Comparison of ENCODE assay signal across 8 mouse cellular contexts in the genomic region with DNA sequence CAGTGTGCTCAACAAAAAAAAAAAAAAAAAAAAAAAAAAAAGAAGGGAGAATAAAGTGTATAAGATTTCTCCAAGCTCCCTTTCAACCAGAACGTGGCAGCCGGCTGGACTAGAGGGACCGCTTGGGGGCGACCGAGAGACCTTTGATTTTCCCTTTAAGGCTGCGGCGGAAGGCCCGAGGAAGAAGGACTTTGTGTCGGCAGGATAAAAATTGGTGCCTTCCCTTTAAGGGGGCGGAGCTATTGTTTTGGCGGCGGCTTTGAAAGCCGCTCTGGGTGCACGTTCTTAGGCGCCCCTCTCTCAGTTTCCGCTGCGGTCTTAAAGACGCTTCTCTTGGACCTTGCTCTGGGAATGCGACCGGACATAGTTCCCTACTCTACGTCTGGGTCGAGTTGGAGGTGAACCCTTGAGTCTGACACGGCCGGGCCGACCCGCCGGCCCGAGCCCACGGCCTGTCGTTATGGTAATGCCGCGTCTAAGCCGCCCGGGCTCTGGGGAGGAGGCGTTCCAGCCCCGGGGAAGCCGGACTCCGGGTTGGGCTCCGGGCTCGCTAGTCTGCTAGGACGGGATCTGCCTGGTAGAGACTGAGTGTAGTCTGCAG. TPM values are rescaled to one million over a fixed set of nuclear protein-coding genes. Genes with fewer than 3 reads are reported as not detected.
DNase-seq lines count a peak whose midpoint lies in the region; ATAC-seq and TF ChIP-seq lines count a peak whose summit lies in the region.

A gene (plus strand): TSS at position 253 of the 601 bp plus-strand sequence.

- no peak within 1 kb of the TSS for H3K27ac ChIP-seq in CH12.LX (ENCODE audit: insufficient read depth, low read depth)
- H3K27ac ChIP-seq in forebrain, embryonic 10.5 days, result peak within 1 kb of the TSS; percentile 88
- H3K27ac ChIP-seq in heart, embryonic 15.5 days, result peak within 1 kb of the TSS; percentile 14
- peak within 1 kb of the TSS; percentile 78 for H3K27ac ChIP-seq in liver, embryonic 13.5 days
- H3K27ac ChIP-seq in stomach, embryonic 14.5 days (ENCODE audit: low read length), result peak within 1 kb of the TSS; percentile 30; the same call in 1 of the 2 replicates

- TF ChIP-seq POLR2A in CH12.LX (IDR thresholded peaks at IDR 0.05; ENCODE audit: low read depth, low read length), result peak; percentile 89

- TF ChIP-seq CTCF in CH12.LX (conservative IDR thresholded peaks at IDR 0.05 in 1 of 2, IDR thresholded peaks at IDR 0.05 in 1 of 2; ENCODE audit: low read depth in 2 of 2, low read length in 2 of 2), result peak; percentile 39 to 87; a peak in 3 of 4 replicates

- peak; percentile 99 for DNase-seq in CH12.LX (ENCODE audit: extremely low read depth)
- DNase-seq in c-Kit-positive CD71-negative TER-119-negative erythroid progenitor cells, embryonic 14.5 days (ENCODE audit: low read depth), result peak; percentile 100
- peak; percentile 98 for DNase-seq in forebrain, embryonic 10.5 days (ENCODE audit: extremely low spot score, low spot score)
- peak; percentile 94 for DNase-seq in kidney, postnatal 14 days
- peak; percentile 93 for DNase-seq in liver, embryonic 13.5 days
- peak; percentile 86 to 93 for DNase-seq in natural killer cell, adult 2 months (ENCODE audit: low spot score in 2 of 2)

- H3K27me3 ChIP-seq in CH12.LX (replicated peaks), result peaks cover 11% of the 10 kb centered on the region
- peaks cover 18% of the 10 kb centered on the region for H3K27me3 ChIP-seq in forebrain, embryonic 10.5 days (ENCODE audit: poor library complexity, severe bottlenecking)
- no peaks in the 10 kb centered on the region for H3K27me3 ChIP-seq in heart, embryonic 15.5 days
- peaks cover 19% of the 10 kb centered on the region for H3K27me3 ChIP-seq in liver, embryonic 13.5 days
- no peaks in the 10 kb centered on the region for H3K27me3 ChIP-seq in stomach, embryonic 14.5 days (ENCODE audit: control insufficient read depth, insufficient read depth, low read length)

- H3K79me2 ChIP-seq in CH12.LX (replicated peaks; ENCODE audit: control insufficient read depth, extremely low read depth, insufficient read depth, poor library complexity, severe bottlenecking), result peaks cover 3% of the 10 kb centered on the region; the same call in 1 of the 2 replicates

- peak; percentile 19 for TF ChIP-seq RAD21 in CH12.LX (IDR thresholded peaks at IDR 0.05; ENCODE audit: low read depth, low read length)

- TF ChIP-seq EP300 in CH12.LX (IDR thresholded peaks at IDR 0.05; ENCODE audit: low read length), result no peak

- H3K4me3 ChIP-seq in CH12.LX (replicated peaks in 1 of 3; ENCODE audit: low read depth in 2 of 3, low read length in 2 of 3, poor library complexity in 1 of 3), result peak within 1 kb of the TSS; percentile 76 to 98 (median 78)
- peak within 1 kb of the TSS; percentile 91 for H3K4me3 ChIP-seq in forebrain, embryonic 10.5 days
- H3K4me3 ChIP-seq in heart, embryonic 15.5 days, result peak within 1 kb of the TSS; percentile 89
- peak within 1 kb of the TSS; percentile 86 for H3K4me3 ChIP-seq in liver, embryonic 13.5 days (replicated peaks)
- H3K4me3 ChIP-seq in stomach, embryonic 14.5 days (ENCODE audit: low read depth, low read length), result peak within 1 kb of the TSS; percentile 75

- 0 out of 2 replicates have a peak, but pooled peaks have one; percentile 38 for ATAC-seq in heart, embryonic 15.5 days (replicated peaks; ENCODE audit: insufficient number of reproducible peaks, insufficient read depth, low FRiP score, low read depth)
- ATAC-seq in liver, embryonic 13.5 days (ENCODE audit: low read depth), result peak; percentile 78
- ATAC-seq in stomach, embryonic 14.5 days (ENCODE audit: insufficient number of reproducible peaks, insufficient read depth, low FRiP score, low read depth), result peak; percentile 39; the same call in 1 of the 2 replicates

- H3K9ac ChIP-seq in CH12.LX (ENCODE audit: insufficient read depth, low read depth), result peak within 1 kb of the TSS; percentile 55
- H3K9ac ChIP-seq in heart, embryonic 15.5 days, result peak within 1 kb of the TSS; percentile 75
- peak within 1 kb of the TSS; percentile 90 for H3K9ac ChIP-seq in liver, embryonic 13.5 days
- H3K9ac ChIP-seq in stomach, embryonic 14.5 days (replicated peaks; ENCODE audit: low read depth, low read length), result peak within 1 kb of the TSS; percentile 67; the same call in 1 of the 2 replicates

- dilution Hi-C loops in CH12.LX (cut with MboI; ENCODE audit: extremely low pct_ligation_motif_present, extremely low pct_unique_long_range_greater_than_20kb, low sequenced_read_pairs), result no loop called here

- peak within 1 kb of the TSS; percentile 67 for H3K4me2 ChIP-seq in CH12.LX (ENCODE audit: insufficient read depth, low read depth, poor library complexity, severe bottlenecking)
- peak within 1 kb of the TSS; percentile 95 for H3K4me2 ChIP-seq in heart, embryonic 15.5 days
- peak within 1 kb of the TSS; percentile 83 for H3K4me2 ChIP-seq in liver, embryonic 13.5 days
- H3K4me2 ChIP-seq in stomach, embryonic 14.5 days (replicated peaks; ENCODE audit: low read depth, low read length), result peak within 1 kb of the TSS; percentile 81

- H3K4me1 ChIP-seq in CH12.LX (ENCODE audit: control insufficient read depth in 1 of 2, insufficient read depth in 2 of 2), result peaks cover 8 to 28% of the 10 kb centered on the region in 2 experiments
- H3K4me1 ChIP-seq in forebrain, embryonic 10.5 days, result peaks cover 32% of the 10 kb centered on the region
- H3K4me1 ChIP-seq in heart, embryonic 15.5 days (replicated peaks), result peaks cover 28% of the 10 kb centered on the region
- peaks cover 28% of the 10 kb centered on the region for H3K4me1 ChIP-seq in liver, embryonic 13.5 days (replicated peaks)
- H3K4me1 ChIP-seq in stomach, embryonic 14.5 days (ENCODE audit: control insufficient read depth, insufficient read depth, low read length), result peaks cover 26% of the 10 kb centered on the region; the same call in 1 of the 2 replicates

- WGBS in forebrain, embryonic 10.5 days, result 0% methylated on average over 41 of the region's 41 CpGs
- under 1% methylated on average over 41 of the region's 41 CpGs for WGBS in heart, embryonic 15.5 days
- under 1% methylated on average over 41 of the region's 41 CpGs for WGBS in liver, embryonic 13.5 days (ENCODE audit: insufficient replicate concordance)
- under 1% methylated on average over 41 of the region's 41 CpGs for WGBS in stomach, embryonic 14.5 days

- H3K9me3 ChIP-seq in CH12.LX (replicated peaks; ENCODE audit: low read length), result peaks cover 3% of the 10 kb centered on the region
- no peaks in the 10 kb centered on the region; the same call in 1 of the 2 replicates for H3K9me3 ChIP-seq in forebrain, embryonic 10.5 days
- no peaks in the 10 kb centered on the region for H3K9me3 ChIP-seq in heart, embryonic 15.5 days (replicated peaks)
- H3K9me3 ChIP-seq in liver, embryonic 13.5 days (replicated peaks), result no peaks in the 10 kb centered on the region
- H3K9me3 ChIP-seq in stomach, embryonic 14.5 days (ENCODE audit: control insufficient read depth, low read depth, low read length), result no peaks in the 10 kb centered on the region

- in situ Hi-C loops in CH12.LX (cut with MboI; ENCODE audit: low pct_ligation_motif_present, low pct_unique_long_range_greater_than_20kb, low sequenced_read_pairs), result no loop called here

- H3K36me3 ChIP-seq in CH12.LX (replicated peaks in 1 of 2; ENCODE audit: control insufficient read depth in 1 of 2, insufficient read depth in 1 of 2, low read length in 1 of 2), result peaks cover 9 to 31% of the 10 kb centered on the region in 2 experiments
- H3K36me3 ChIP-seq in forebrain, embryonic 10.5 days (replicated peaks), result peaks cover 21% of the 10 kb centered on the region
- H3K36me3 ChIP-seq in heart, embryonic 15.5 days, result peaks cover 9% of the 10 kb centered on the region; the same call in 1 of the 2 replicates
- peaks cover 31% of the 10 kb centered on the region for H3K36me3 ChIP-seq in liver, embryonic 13.5 days
- H3K36me3 ChIP-seq in stomach, embryonic 14.5 days (ENCODE audit: control insufficient read depth, insufficient read depth, low read length), result peaks cover 4% of the 10 kb centered on the region; the same call in 1 of the 2 replicates

TF ChIP-seq in CH12.LX, 34 proteins besides CTCF, POLR2A, EP300 and RAD21 (continues in another document):
- TF ChIP-seq USF2 (conservative IDR thresholded peaks at IDR 0.05; ENCODE audit: low read depth, low read length) (no peak; the same call in 1 of the 2 replicates), TBP (conservative IDR thresholded peaks at IDR 0.05; ENCODE audit: low read depth, low read length) (peak; percentile 83; the same call in 1 of the 2 replicates), MYC (IDR thresholded peaks at IDR 0.05; ENCODE audit: low read depth, low read length) (peak; percentile 88), MAZ (IDR thresholded peaks at IDR 0.05; ENCODE audit: low read depth, low read length) (no peak), MAFK (IDR thresholded peaks at IDR 0.05; ENCODE audit: insufficient replicate concordance, low read length) (no peak), ETS1 (conservative IDR thresholded peaks at IDR 0.05; ENCODE audit: low read depth, low read length) (no peak), NRF1 (IDR thresholded peaks at IDR 0.05; ENCODE audit: low read depth, low read length) (no peak), MAX (IDR thresholded peaks at IDR 0.05; ENCODE audit: low read length) (peak; percentile 82), SMC3 (IDR thresholded peaks at IDR 0.05; ENCODE audit: low read depth, low read length) (peak; percentile 57), CHD1 (IDR thresholded peaks at IDR 0.05; ENCODE audit: low read depth, low read length) (no peak), E2F4 (IDR thresholded peaks at IDR 0.05; ENCODE audit: insufficient replicate concordance, low read depth, low read length) (peak; percentile 98), PAX5 (IDR thresholded peaks at IDR 0.05; ENCODE audit: low read length) (no peak), BHLHE40 (IDR thresholded peaks at IDR 0.05; ENCODE audit: low read depth, low read length) (peak; percentile 82), MXI1 (IDR thresholded peaks at IDR 0.05; ENCODE audit: low read depth, low read length) (peak; percentile 99), MEF2A (IDR thresholded peaks at IDR 0.05; ENCODE audit: borderline replicate concordance, low read depth, low read length) (peak; percentile 48; the same call in 1 of the 2 replicates), GABPA (IDR thresholded peaks at IDR 0.05; ENCODE audit: insufficient replicate concordance, low read depth, low read length) (no peak), ZNF384 (IDR thresholded peaks at IDR 0.05; ENCODE audit: low read depth, low read length) (peak; percentile 88), CHD2 (IDR thresholded peaks at IDR 0.05; ENCODE audit: low read length) (no peak)

RNA-seq across cellular contexts. Expression of the gene that starts here (rescaled TPM):
- 25.6 and 26.2 TPM in 2 replicates for total RNA-seq in CH12.LX (2012; rRNA removed)
- total RNA-seq in CH12.LX (2014; rRNA removed), result 9.7 and 11.4 TPM in 2 replicates
- 34.0 and 35.2 TPM in 2 replicates for polyA plus RNA-seq in CH12.LX (2012; ENCODE audit: insufficient read length, low read depth)
- polyA plus RNA-seq in forebrain, embryonic 10.5 days (2016; fragmentation: Nextera tagmentation; extraction: Ambion mirVana), result 27.3 TPM in 2 replicates
- 8.3 and 12.7 TPM in 2 replicates for polyA plus RNA-seq in heart, embryonic 15.5 days (2015; fragmentation: Nextera tagmentation; extraction: Ambion mirVana)
- 14.6 and 16.4 TPM in 2 replicates for polyA plus RNA-seq in liver, embryonic 13.5 days (2015; fragmentation: Nextera tagmentation; extraction: Ambion mirVana)
- 11.4 and 11.8 TPM in 2 replicates for polyA plus RNA-seq in stomach, embryonic 14.5 days (2014; fragmentation: Nextera tagmentation; extraction: Ambion mirVana)
